Mouse (Mus musculus) v-Abl transformed pro-B cells (cell line): ENCODE results near the gene Taldo1.

Experiments
- in situ Hi-C, 2 experiments: fragments of 400-800 bp; cut with MboI; formaldehyde crosslinking; loops; one replicate each; pipeline ENCODE4 v1.15.1; 2025; ENCODE audit not compliant: unreplicated experiment in 2 of 2

The Taldo1 gene

GRCm38 (mm10) chr7:141417731-141418681 lies 26.0 kb downstream of the Taldo1 start:
- in situ Hi-C loops: no loop called here

- in situ Hi-C loops: no loop called here
These were observed 27.0 kb downstream of the Taldo1 start for GRCm38 (mm10) chr7:141418970-141419369.

DNA sequence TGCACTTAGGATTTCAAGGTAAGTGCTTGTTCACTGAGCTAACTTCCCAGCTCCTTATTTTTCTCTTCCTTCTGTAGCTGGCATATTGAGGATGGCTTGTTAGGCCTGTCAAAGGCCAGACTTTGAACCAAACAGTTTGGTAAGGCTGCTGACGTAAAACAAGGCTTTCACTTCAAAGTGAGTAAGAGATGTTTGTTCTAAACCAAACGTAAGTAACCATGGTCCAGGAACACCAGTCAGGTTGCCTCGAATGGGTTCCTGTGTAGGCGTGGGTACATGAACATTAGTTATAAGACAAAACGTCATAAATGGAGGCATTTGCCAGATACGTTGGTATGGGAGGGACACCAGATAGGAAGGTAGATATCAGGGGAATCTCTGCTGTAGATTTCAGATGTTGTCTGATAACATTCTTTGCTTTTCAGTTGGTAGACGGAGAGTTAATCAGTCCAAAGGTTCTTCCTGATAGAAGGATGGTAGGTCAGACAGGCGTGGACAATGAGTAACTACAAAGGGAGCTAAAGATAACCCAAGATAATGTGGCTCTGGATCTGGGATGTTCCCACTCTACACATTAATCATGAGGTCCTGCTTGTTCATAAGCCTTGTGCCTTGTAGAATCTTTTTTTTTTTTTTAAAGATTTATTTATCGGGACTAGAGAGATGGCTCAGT lies 28.2 kb downstream of the Taldo1 start:
- in situ Hi-C loops: no loop called here

DNA sequence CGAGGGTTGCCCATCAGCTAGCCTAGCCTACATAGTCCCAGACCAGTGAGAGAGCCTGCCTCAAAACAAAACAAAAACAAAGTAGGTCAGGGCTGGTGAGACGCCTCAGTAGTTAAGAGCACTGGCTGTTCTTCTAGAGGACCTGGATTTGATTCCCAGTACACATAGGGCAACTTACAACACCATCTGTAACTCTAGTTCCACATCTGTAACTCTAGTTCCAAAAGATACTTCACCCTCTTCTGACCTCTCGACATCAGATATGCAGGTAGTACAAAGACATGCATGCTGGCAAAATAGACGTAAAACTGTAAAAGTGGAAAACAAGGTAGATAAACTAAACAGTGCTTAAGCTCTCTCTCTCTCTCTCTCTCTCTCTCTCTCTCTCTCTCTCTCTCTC lies 31.8 kb downstream of the Taldo1 start:
- in situ Hi-C loops: no loop called here

DNA sequence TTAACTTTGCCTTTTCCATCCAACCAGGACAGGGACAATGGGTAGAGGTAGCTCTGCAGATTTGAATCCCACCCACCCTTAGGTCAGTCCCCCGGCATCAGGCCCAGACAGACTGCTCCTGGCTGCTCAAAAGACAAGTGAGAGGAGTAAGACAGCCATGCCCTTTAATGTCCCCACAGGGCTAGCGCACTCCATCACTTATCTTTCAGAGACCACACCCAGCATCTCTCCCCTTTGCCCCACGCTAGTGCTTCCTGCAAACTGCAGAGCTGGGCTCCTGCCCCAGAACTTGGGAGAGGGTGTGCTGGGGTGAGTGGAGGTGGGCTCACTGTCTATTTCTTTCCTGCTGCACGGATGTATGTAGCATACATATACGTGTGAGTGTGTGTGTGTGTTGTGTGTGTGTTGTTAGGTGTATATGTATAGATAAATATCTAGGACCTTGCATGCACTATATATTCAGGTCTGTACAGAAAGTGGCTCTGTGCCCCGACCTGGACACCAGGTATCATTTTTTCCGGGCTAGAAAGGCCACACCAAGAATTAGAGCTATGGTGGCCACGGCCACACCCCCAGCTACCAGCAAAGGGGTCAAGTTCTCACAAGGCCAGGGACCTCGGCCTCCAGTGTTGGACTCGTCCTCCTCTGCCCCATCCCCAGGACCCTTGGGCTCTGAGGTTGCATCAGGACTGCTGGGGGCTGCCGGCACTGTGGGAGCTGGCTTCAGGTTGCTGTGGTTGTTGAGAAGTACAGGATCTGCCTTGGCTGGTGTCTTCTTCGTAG lies 35.1 kb downstream of the Taldo1 start:
- in situ Hi-C loops: no loop called here

GRCm38 (mm10) chr7:141428701-141429100 lies 36.7 kb downstream of the Taldo1 start:
- in situ Hi-C loops: no loop called here

DNA sequence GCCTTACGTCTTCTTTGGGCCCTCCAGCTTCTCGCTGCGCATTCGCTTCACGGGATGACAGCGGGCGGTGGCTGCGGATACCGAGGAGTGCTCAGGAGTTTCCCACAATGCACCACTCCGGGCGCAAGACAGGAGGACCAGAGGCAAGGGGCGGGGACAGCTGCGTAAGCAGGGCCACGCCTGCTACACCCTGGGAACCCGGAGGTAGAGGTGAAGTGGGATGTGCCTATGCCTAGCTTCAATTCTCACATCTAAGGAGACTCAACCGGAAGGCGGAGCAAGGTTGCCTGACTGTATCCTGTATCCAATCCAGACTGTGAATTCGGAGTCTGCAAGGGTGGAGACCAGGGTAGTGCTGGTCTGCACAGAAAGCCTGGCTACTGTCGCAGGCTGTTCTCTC lies 37.3 kb downstream of the Taldo1 start, which contains the start of gene Cend1:
Gene Cend1, minus strand, starts transcription at position 182 of the 400 bp plus-strand sequence.
- in situ Hi-C loops: no loop called here

- in situ Hi-C loops: no loop called here
These were observed 38.0 kb downstream of the Taldo1 start for GRCm38 (mm10) chr7:141429840-141430584.

DNA sequence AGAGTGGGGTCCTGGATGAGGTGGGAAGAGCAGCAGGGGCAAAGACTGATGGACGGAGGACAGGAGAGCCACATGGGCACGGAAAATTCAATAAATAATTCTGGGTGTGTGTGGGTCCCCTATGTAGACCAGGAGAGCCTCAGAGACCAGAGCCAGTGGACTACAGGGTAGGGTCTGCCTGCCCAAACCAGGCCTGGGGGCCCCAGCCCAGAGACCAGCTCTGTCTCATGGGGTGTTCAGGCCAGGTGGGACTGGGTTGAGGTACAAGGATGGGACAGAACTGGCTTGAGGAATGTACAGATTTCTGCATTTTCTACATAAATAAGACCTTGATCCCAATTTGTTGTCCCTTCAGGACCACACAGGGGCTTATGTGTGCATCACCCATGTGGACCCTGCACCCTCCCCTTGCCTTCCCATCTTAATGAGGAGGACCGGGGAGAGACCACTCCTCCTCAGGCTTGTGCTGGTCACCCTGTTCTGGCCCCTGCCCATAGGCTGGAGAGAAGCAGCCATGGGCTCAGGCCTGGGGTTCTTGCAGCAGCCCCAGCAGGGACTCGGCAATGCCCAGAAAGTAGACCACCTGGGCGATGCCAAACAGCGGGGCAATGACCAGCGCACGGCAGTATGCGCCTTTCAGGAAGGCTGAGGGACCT lies 38.7 kb downstream of the Taldo1 start:
- in situ Hi-C loops: no loop called here

DNA sequence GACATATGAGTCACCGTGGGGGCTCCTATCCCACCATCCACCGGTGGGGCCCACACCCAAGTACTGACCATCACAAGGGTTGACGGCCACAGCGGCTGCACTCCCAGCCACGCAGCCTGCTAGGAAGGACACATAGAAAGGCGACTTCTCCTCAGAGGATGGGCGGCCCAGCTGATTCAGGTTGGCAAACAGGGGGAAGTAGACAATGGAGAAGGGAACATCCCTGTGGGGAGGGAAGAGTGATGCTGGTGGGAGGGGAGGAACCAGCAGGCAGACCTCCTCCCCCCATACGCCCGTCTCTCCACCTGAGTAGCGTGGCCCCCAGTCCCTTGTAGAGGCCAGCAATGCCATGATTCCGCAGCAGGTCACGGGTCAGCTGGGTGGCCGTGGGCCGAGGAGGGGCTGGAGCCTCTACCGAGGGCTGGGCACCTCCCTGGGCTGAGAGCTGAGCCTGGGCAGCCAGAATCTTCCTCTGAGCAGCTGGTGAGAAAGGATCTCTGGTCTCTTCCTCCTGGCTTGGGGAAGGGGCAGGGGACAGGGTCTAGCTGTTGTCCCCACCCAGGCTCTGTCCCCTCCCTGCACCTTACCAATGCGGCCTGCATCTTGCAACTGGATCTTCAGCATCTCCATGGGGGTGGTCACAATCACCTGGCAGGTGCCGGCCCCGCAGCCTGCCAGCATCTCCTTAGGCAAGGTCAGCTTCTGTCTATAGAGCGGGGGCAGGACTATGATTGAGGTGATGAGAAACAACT lies 39.6 kb downstream of the Taldo1 start:
- in situ Hi-C loops: no loop called here

GRCm38 (mm10) chr7:141432186-141432611 lies 40.2 kb downstream of the Taldo1 start:
- in situ Hi-C loops: no loop called here

DNA sequence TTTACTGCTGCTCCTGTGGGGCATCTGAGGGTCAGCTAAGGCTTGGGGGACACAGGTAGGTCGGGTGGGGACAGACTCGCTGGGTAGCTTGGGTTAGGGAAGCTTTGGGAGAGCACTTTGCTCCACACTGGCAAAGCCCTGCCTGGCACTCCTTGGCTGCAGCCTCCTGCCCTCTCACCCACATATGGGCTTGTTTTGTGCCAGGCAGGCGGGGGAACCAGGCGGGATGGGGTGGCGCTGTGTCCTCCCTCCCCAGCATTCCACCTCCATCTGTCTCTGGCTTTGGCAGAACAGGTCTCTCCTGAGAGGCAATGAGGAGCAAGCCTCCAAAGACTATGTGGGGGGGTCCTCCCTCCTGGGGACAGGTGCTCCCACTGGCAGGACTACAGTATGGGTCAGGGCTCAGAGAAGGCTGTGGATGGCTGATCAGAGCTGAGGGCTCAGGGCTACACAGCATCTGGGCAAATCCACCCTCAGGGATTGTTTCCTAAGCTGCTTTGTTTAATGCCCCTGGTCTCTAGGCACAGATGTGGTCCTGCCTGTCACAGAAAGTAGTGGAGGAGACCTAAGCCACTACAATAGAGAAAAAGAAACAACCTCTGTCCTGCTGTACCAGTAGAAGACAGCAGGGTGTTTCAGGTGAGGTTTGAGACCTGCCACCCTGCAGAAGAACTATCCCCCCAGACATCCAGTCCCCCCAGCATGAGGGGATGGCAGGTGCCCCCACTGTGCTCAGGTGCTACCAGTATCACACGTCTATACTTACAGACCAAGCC lies 40.9 kb downstream of the Taldo1 start:
- in situ Hi-C loops: no loop called here

GRCm38 (mm10) chr7:141433517-141434400 lies 41.8 kb downstream of the Taldo1 start:
- in situ Hi-C loops: no loop called here

DNA sequence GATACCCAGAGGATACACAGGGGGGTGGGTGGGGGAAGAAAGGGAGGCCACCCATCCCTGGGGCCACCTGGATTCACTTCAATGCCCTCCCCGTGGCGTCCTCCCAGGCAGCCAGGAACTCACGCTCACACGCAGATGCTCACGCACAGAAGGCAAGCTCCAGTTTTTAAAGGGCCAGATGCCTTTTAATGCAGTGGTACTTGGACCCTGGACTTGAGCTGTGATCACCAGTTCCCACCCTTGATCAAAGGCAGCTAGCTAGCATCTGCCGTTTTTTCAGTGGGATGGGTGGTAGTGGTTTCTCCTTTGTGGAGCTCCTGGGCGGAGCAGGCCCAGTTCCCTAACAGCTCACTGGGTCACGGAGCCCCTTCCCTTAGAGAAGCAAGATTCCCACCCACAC lies 42.5 kb downstream of the Taldo1 start:
- in situ Hi-C loops: no loop called here

GRCm38 (mm10) chr7:141435129-141435855 lies 43.3 kb downstream of the Taldo1 start:
- in situ Hi-C loops: no loop called here

DNA sequence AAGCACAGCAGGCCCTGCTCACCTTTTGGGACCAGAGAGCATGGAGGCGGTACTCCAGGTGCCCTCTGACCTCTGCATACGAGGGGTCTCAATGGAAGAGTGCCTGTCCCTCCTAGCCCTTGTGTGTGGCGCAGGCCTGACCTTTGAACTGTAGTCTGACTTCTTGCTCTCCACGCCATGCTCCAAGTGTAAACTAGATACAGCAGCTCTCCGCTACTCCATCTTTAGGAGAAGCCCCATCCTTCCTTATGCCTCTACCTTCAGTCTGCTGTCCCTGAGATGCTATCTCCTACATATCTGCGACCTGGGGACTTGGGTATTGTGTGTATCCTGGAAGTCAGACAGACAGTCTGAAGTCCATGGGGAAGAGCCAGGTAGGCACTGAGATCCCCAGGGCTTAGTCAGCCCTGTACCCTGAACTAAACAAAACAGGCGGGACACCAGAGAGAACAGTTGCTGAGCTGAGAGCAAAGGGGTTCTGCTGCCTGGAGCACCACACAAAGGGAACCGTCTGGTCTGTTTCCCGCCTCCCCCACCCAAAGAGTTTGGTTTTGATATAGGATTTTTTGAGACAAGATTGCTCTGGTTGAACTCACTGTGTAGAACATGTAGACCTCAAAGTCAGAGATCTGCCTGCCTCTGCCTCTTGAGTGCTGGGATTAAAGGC lies 44.0 kb downstream of the Taldo1 start:
- in situ Hi-C loops: no loop called here
